Mouse (Mus musculus) small intestine, adult 2 months (tissue): Measurements from ENCODE around the gene Sephs1.

Source experiments
- CTCF ChIP-seq: fragments of 200-500 bp; IDR thresholded peaks from 2 replicates; pipeline ENCODE4 v1.5.1; 2012; ENCODE audit warnings: low read depth, mild to moderate bottlenecking, control low read depth, inconsistent platforms, low read length, moderate library complexity, mixed read lengths; ENCODE audit not compliant: insufficient replicate concordance, insufficient read length; ENCODE audit errors: extremely low read depth
- POLR2A ChIP-seq: fragments of 200-500 bp; IDR thresholded peaks from 2 replicates; pipeline ENCODE4 v1.6.1; 2012; ENCODE audit warnings: low read depth, mild to moderate bottlenecking, control low read depth, inconsistent platforms, low read length, moderate library complexity

- no peak for TF ChIP-seq CTCF
- no peak for TF ChIP-seq POLR2A
Measured at GRCm38 (mm10) chr2:4929230-4929629, 47.9 kb downstream of the Sephs1 start.
